Mouse (Mus musculus) midbrain, embryonic 15.5 days (tissue): ENCODE measurements at regions not wholly inside any gene's neighbourhood (a gene's known extent, or its start where the extent isn't known, plus 50 kb on each side); places are given as distances from the start of the nearest gene placed in this dataset.

Source experiments
- ATAC-seq: fragments of 200-750 bp; cut with Nextera tagmentation; replicated peaks from 2 replicates; pipeline ENCODE4 v1.8.0; 2017; ENCODE audit warnings: moderate TSS enrichment
- H3K27ac ChIP-seq: fragments of 300-500 bp; sonication (generic); 2 replicates; pipeline ENCODE4 v1.5.1; 2015; ENCODE audit warnings: mild to moderate bottlenecking, inconsistent platforms
- H3K27me3 ChIP-seq: fragments of 300-500 bp; sonication (generic); replicated peaks from 2 replicates; pipeline ENCODE4 v1.6.1; 2015; ENCODE audit warnings: inconsistent platforms
- H3K36me3 ChIP-seq: fragments of 300-500 bp; sonication (generic); replicated peaks from 2 replicates; pipeline ENCODE4 v1.6.1; 2015; ENCODE audit warnings: inconsistent platforms
- H3K4me1 ChIP-seq: fragments of 300-500 bp; sonication (generic); 2 replicates; pipeline ENCODE4 v1.6.1; 2015; ENCODE audit warnings: inconsistent platforms
- H3K4me2 ChIP-seq: fragments of 300-500 bp; sonication (generic); 2 replicates; pipeline ENCODE4 v1.6.1; 2015; ENCODE audit warnings: inconsistent platforms, mild to moderate bottlenecking, moderate library complexity
- H3K4me3 ChIP-seq: fragments of 300-500 bp; sonication (generic); 2 replicates; pipeline ENCODE4 v1.5.1; 2015; ENCODE audit warnings: mild to moderate bottlenecking, inconsistent platforms
- H3K9ac ChIP-seq: fragments of 300-500 bp; sonication (generic); 2 replicates; pipeline ENCODE4 v1.6.1; 2015; ENCODE audit warnings: mild to moderate bottlenecking, inconsistent platforms
- H3K9me3 ChIP-seq: fragments of 300-500 bp; sonication (generic); 2 replicates; pipeline ENCODE4 v1.6.1; 2016; ENCODE audit warnings: inconsistent platforms
- WGBS: fragments of 180-500 bp; shearing (Covaris S2); methylation state at CpG from one replicate; pipeline ENCODE4 v1.1.7; 2015; ENCODE audit warnings: mixed read lengths; 5-methylcytosine and 5-hydroxymethylcytosine counted together

GRCm38 (mm10) chr3:66479266-66479665 lies 182.6 kb upstream of the Veph1 start:
- Histone ChIP-seq H3K36me3 (no peaks in the 10 kb centered on the region), H3K27me3 (no peaks in the 10 kb centered on the region), H3K4me3 (no peak overlapping the region), H3K27ac (no peak overlapping the region), H3K9me3 (no peaks in the 10 kb centered on the region), H3K9ac (no peak overlapping the region), H3K4me1 (no peaks in the 10 kb centered on the region), H3K4me2 (no peak overlapping the region)
- 50% methylated on average over 4 of the region's 4 CpGs for WGBS
- no peak for ATAC-seq

GRCm38 (mm10) chr3:66466321-66466720 lies 169.7 kb upstream of the Veph1 start:
- no peak overlapping the region for H3K4me2 ChIP-seq
- H3K4me1 ChIP-seq, result no peaks in the 10 kb centered on the region
- ATAC-seq, result no peak
- H3K27me3 ChIP-seq, result no peaks in the 10 kb centered on the region
- H3K27ac ChIP-seq, result no peak overlapping the region
- WGBS, result 72% methylated on average over 5 of the region's 5 CpGs
- H3K4me3 ChIP-seq, result no peak overlapping the region
- no peak overlapping the region for H3K9ac ChIP-seq
- H3K36me3 ChIP-seq, result no peaks in the 10 kb centered on the region
- no peaks in the 10 kb centered on the region for H3K9me3 ChIP-seq

- Histone ChIP-seq H3K4me2 (no peak overlapping the region), H3K27ac (no peak overlapping the region), H3K36me3 (no peaks in the 10 kb centered on the region), H3K9ac (no peak overlapping the region), H3K4me1 (no peaks in the 10 kb centered on the region), H3K4me3 (no peak overlapping the region), H3K9me3 (no peaks in the 10 kb centered on the region), H3K27me3 (no peaks in the 10 kb centered on the region)
- ATAC-seq, result no peak
- WGBS, result 76% methylated on average over 1 of the region's 1 CpGs
Observed at GRCm38 (mm10) chr3:66465371-66465770, 168.7 kb upstream of the Veph1 start.

GRCm38 (mm10) chr3:66462341-66462740 lies 165.7 kb upstream of the Veph1 start:
- H3K36me3 ChIP-seq, result no peaks in the 10 kb centered on the region
- WGBS, result 88% methylated on average over 1 of the region's 1 CpGs
- no peaks in the 10 kb centered on the region for H3K9me3 ChIP-seq
- ATAC-seq, result no peak
- H3K9ac ChIP-seq, result no peak overlapping the region
- no peaks in the 10 kb centered on the region for H3K27me3 ChIP-seq
- H3K4me3 ChIP-seq, result no peak overlapping the region
- H3K4me1 ChIP-seq, result no peaks in the 10 kb centered on the region
- no peak overlapping the region for H3K27ac ChIP-seq
- H3K4me2 ChIP-seq, result no peak overlapping the region

GRCm38 (mm10) chr3:66446274-66447159 lies 149.9 kb upstream of the Veph1 start:
- H3K9me3 ChIP-seq, result no peaks in the 10 kb centered on the region
- 85% methylated on average over 10 of the region's 10 CpGs for WGBS
- ATAC-seq, result no peak

GRCm38 (mm10) chr3:66433216-66433615 lies 136.6 kb upstream of the Veph1 start:
- H3K9ac ChIP-seq, result no peak overlapping the region
- H3K27me3 ChIP-seq, result no peaks in the 10 kb centered on the region
- no peak overlapping the region for H3K4me2 ChIP-seq
- no peak for ATAC-seq
- no peaks in the 10 kb centered on the region for H3K9me3 ChIP-seq
- no peaks in the 10 kb centered on the region for H3K4me1 ChIP-seq
- H3K27ac ChIP-seq, result no peak overlapping the region
- H3K4me3 ChIP-seq, result no peak overlapping the region
- H3K36me3 ChIP-seq, result no peaks in the 10 kb centered on the region

More at GRCm38 (mm10) chr3:66446274-66447159, 149.9 kb upstream of the Veph1 start:
- H3K9ac ChIP-seq, result no peak overlapping the region
- no peak overlapping the region for H3K4me3 ChIP-seq
- H3K27ac ChIP-seq, result no peak overlapping the region
- no peaks in the 10 kb centered on the region for H3K36me3 ChIP-seq
- H3K4me1 ChIP-seq, result no peaks in the 10 kb centered on the region
- H3K4me2 ChIP-seq, result no peak overlapping the region
- no peaks in the 10 kb centered on the region for H3K27me3 ChIP-seq

GRCm38 (mm10) chr3:66430187-66430586 lies 133.6 kb upstream of the Veph1 start:
- no peak for ATAC-seq
- Histone ChIP-seq H3K27me3 (no peaks in the 10 kb centered on the region), H3K9ac (no peak overlapping the region), H3K4me2 (no peak overlapping the region), H3K36me3 (no peaks in the 10 kb centered on the region), H3K9me3 (no peaks in the 10 kb centered on the region), H3K27ac (no peak overlapping the region), H3K4me1 (no peaks in the 10 kb centered on the region), H3K4me3 (no peak overlapping the region)
- 41% methylated on average over 3 of the region's 3 CpGs for WGBS

GRCm38 (mm10) chr3:66422445-66423037 lies 125.9 kb upstream of the Veph1 start:
- H3K27ac ChIP-seq, result no peak overlapping the region
- H3K9me3 ChIP-seq, result no peaks in the 10 kb centered on the region
- WGBS, result 40% methylated on average over 6 of the region's 6 CpGs
- peak; percentile 82; the same call in 1 of the 2 replicates for ATAC-seq
- no peak overlapping the region for H3K9ac ChIP-seq
- 0 out of 2 replicates have a peak, but pooled peaks cover 5% of the 10 kb centered on the region for H3K4me1 ChIP-seq
- no peak overlapping the region for H3K4me3 ChIP-seq
- no peak overlapping the region for H3K4me2 ChIP-seq
- no peaks in the 10 kb centered on the region for H3K27me3 ChIP-seq
- no peaks in the 10 kb centered on the region for H3K36me3 ChIP-seq

GRCm38 (mm10) chr3:66410706-66411277 lies 114.2 kb upstream of the Veph1 start:
- peak overlapping the region; percentile 71 for H3K27ac ChIP-seq
- H3K9me3 ChIP-seq, result no peaks in the 10 kb centered on the region
- peaks cover 9% of the 10 kb centered on the region for H3K4me1 ChIP-seq
- no peaks in the 10 kb centered on the region for H3K27me3 ChIP-seq
- peak; percentile 65 for ATAC-seq
- peak overlapping the region; percentile 40 for H3K9ac ChIP-seq
- H3K4me2 ChIP-seq, result peak overlapping the region; percentile 62
- no peaks in the 10 kb centered on the region for H3K36me3 ChIP-seq
- peak overlapping the region; percentile 31 for H3K4me3 ChIP-seq
- WGBS, result 13% methylated on average over 11 of the region's 11 CpGs

GRCm38 (mm10) chr3:66408791-66409190 lies 112.2 kb upstream of the Veph1 start:
- Histone ChIP-seq H3K4me1 (peaks cover 9% of the 10 kb centered on the region), H3K9me3 (no peaks in the 10 kb centered on the region), H3K4me3 (no peak overlapping the region), H3K9ac (no peak overlapping the region), H3K36me3 (no peaks in the 10 kb centered on the region), H3K4me2 (no peak overlapping the region), H3K27me3 (no peaks in the 10 kb centered on the region), H3K27ac (no peak overlapping the region)
- ATAC-seq, result no peak
- whole genome bisulfite sequencing, result 89% methylated on average over 7 of the region's 7 CpGs

GRCm38 (mm10) chr3:66405645-66406044 lies 109.0 kb upstream of the Veph1 start:
- no peak for ATAC-seq
- H3K4me2 ChIP-seq, result no peak overlapping the region
- no peaks in the 10 kb centered on the region for H3K9me3 ChIP-seq
- no peak overlapping the region for H3K4me3 ChIP-seq
- WGBS, result 86% methylated on average over 4 of the region's 4 CpGs
- H3K36me3 ChIP-seq, result no peaks in the 10 kb centered on the region
- H3K4me1 ChIP-seq, result no peaks in the 10 kb centered on the region
- no peak overlapping the region for H3K9ac ChIP-seq
- no peaks in the 10 kb centered on the region for H3K27me3 ChIP-seq
- H3K27ac ChIP-seq, result no peak overlapping the region

- H3K27ac ChIP-seq, result no peak overlapping the region
- no peak for ATAC-seq
- no peak overlapping the region for H3K9ac ChIP-seq
- H3K4me3 ChIP-seq, result no peak overlapping the region
- H3K4me1 ChIP-seq, result no peaks in the 10 kb centered on the region
- WGBS, result 97% methylated on average over 2 of the region's 2 CpGs
- no peak overlapping the region for H3K4me2 ChIP-seq
- no peaks in the 10 kb centered on the region for H3K27me3 ChIP-seq
- H3K9me3 ChIP-seq, result no peaks in the 10 kb centered on the region
- H3K36me3 ChIP-seq, result no peaks in the 10 kb centered on the region
Observed at GRCm38 (mm10) chr3:66403707-66404106, 107.1 kb upstream of the Veph1 start.
